Mouse (Mus musculus) Patski (cell line): ENCODE data around the gene Ushbp1. TPM values are rescaled to one million over a fixed set of nuclear protein-coding genes. Genes with fewer than 3 reads are reported as not detected.

Source experiments
- ATAC-seq: fragments of 100-300 bp; one replicate; pipeline ENCODE4 v1.8.0; 2021
- CTCF ChIA-PET: fragments of 350-600 bp; sonication (Branson Sonifier 250); formaldehyde crosslinking; loops from one replicate; lab custom pipeline; 2022; ENCODE audit warnings: inconsistent platforms; lab: Charles Lee
- POLR2A ChIA-PET: fragments of 350-600 bp; sonication (Branson Sonifier 250); formaldehyde crosslinking; loops from one replicate; lab custom pipeline; 2022; ENCODE audit warnings: antibody characterized with exemption, inconsistent platforms; lab: Charles Lee
- DNase-seq: peaks from one replicate; pipeline ENCODE4 v3.0.0-alpha.2; 2011; ENCODE audit warnings: low read depth, low spot score
- H3K27me3 ChIP-seq: fragments of 371-371 bp; one replicate; pipeline ENCODE4 v1.5.1; 2021
- CTCF ChIP-seq: fragments of 100-300 bp; IDR thresholded peaks from one replicate; pipeline ENCODE4 v1.5.1; 2021
- in situ Hi-C: fragments of 300-500 bp; cut with MboI; formaldehyde crosslinking; loops from 3 replicates; pipeline ENCODE4 v1.11.1; 2018; ENCODE audit warnings: low pct_unique_long_range_greater_than_20kb, mixed read lengths
- polyA plus RNA-seq: library from polyadenylated mRNA; unstranded; gene quantifications from one replicate; pipeline ENCODE4 v1.2.3, GENCODE M21; 2021

Ushbp1 gene
- polyA plus RNA-seq, 1 experiment from 2014 or later = 0.36 TPM

DNA sequence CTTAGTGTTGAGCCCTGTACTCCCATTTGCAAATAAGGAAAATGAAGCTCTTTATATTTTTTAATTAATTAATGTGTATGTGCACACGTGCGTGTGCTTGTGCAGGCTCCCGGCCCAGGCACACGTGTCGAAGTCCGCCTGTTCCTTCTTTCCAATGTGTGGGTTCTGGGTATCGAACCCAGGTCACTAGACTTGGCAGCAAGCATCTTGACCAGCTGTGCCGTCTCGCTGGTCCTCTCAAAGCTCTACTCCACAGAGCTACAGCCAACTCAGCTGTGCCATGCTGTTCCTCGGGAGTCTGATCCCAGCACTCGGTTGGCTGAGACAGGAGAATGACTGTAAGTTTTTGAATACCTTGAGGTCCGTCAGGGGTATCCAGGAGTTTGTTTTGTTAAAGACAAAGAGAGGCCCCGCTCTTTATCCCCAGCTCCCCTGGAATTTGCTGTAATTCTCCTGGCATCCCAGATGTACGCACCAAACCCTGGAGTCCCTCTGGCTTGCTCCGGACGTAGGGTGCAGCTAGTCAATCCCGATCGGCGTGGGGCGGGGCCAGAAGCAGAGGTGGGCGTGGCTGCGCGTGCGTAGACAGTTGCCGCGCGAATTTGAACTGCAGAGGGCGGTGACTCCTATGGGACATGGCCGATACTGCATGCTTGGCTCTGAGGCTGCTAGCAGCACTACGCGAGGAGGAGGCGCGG is 9.9 kb upstream of the Ushbp1 start, which contains the start of gene Ankle1:
TSS of gene Ankle1 (plus strand) at position 610 of the 698 bp plus-strand sequence.
- ATAC-seq (peak; percentile 77), DNase-seq (peak; percentile 60)
- no peak for TF ChIP-seq CTCF
- ChIA-PET POLR2A (interaction anchor here (0.8 to 1.4 kb wide), 6 partner anchors 8 to 38 kb away, joined by 3 to 4 read pairs (median 4); partner anchors contain the start of gene Babam1), CTCF (interaction anchor here (1.2 to 2.8 kb wide), 5 partner anchors 9 to 90 kb away, joined by 3 to 14 read pairs (median 4); partner anchors contain the start of gene Ocel1)
- in situ Hi-C loops = loop anchor here (5.0 kb wide), 1 partner anchor 33 kb away; the partner anchor contains the start of gene Ocel1
- no peaks in the 10 kb centered on the region for H3K27me3 ChIP-seq

DNA sequence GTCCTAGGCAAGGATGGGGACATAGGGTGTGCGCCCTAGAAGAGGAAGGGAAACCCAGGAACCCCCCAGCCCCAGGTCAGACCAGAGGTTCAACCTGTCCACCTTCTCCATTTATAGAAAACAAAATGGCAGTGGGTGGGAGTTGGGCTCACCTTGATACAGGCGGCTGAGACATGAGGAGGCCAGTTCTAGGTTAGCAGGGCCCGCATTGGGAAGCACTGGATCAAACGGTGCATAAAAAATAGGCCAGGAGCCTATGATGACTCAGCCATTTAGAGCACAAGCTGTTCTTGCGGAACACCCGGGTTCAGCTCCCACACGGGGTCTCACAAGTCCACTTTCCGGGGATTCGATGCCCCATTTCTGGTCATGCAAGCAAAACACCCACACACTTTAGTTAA is 9.3 kb upstream of the Ushbp1 start:
- ChIA-PET POLR2A (interaction anchor here (0.8 to 1.4 kb wide), 6 partner anchors 8 to 37 kb away, joined by 3 to 4 read pairs (median 4); partner anchors contain the start of gene Babam1), CTCF (interaction anchor here (1.2 to 2.8 kb wide), 5 partner anchors 9 to 90 kb away, joined by 3 to 14 read pairs (median 4); partner anchors contain the start of gene Ocel1)
- no peak for TF ChIP-seq CTCF
- in situ Hi-C loops = loop anchor here (5.0 kb wide), 1 partner anchor 33 kb away; the partner anchor contains the start of gene Ocel1
- H3K27me3 ChIP-seq = no peaks in the 10 kb centered on the region
- DNase-seq (no peak), ATAC-seq (no peak)

DNA sequence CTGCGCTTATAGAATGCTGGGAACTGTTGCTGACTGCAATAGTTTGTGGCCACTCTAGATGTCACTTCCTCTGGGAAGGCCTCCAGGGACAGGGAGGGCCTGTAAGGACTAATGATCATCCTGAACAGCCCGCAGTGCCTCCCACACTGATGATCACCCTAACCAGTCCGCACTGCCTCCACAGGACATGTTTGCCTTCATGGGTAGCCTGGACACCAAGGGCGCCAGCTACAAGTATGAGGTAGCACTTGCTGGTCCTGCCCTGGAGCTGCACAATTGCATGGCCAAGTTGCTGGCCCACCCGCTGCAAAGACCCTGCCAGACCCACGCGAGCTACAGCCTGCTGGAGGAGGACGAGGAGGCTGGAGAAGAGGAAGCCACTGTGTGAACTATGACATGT is 8.4 kb upstream of the Ushbp1 start:
- DNase-seq (no peak), ATAC-seq (no peak)
- in situ Hi-C loops = no loop called here
- POLR2A ChIA-PET = interaction anchor here (1.2 to 1.6 kb wide), 2 partner anchors 25 to 36 kb away, joined by 4 to 5 read pairs; no protein-coding TSS in a partner anchor
- no peaks in the 10 kb centered on the region for H3K27me3 ChIP-seq
- CTCF ChIA-PET = interaction anchor here (1.2 to 2.8 kb wide), 3 partner anchors 10 to 91 kb away, joined by 3 to 14 read pairs (median 4); partner anchors contain the start of gene Ocel1
- TF ChIP-seq CTCF = no peak

DNA sequence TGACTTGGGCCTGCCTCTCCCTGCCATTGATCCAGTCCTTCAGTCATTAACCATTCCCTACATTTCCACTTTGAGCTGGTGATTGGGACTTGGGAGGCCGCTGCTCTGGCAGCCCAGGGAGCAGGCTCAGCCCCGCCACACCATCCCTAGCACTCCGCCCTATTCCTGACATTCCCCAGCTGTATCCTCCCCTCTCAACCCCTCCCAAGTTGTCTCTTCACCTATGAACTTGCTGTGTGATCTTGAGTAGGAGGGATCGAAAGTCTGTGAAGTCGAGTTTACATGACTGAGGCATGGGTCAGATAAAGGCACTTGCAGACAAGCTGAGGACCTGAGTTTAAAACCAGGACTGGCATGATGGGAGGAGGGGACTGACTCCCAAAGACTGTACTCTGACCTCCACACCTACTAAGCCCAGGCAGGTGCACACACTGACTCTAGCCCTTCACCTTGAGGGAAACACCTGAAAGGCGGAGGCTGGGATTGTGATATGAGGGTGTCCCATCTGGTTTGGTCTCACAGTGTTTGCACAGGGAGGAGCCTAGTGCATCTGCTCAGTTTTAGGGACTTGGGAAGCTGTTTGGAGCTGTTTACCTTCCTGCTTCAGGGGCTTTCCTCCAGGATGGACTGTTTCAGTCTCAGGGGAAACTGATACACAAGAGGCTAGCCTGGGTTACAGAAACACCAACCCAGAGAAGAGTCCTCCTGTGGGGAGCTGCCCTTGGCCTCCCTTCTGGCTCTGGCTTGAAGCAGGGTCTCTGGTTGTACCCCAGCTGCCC is 7.7 kb upstream of the Ushbp1 start:
- CTCF ChIA-PET = interaction anchor here (1.8 to 2.8 kb wide), 2 partner anchors 31 to 61 kb away, joined by 5 to 14 read pairs; partner anchors contain the start of genes Mrpl34 and Ocel1
- DNase-seq = no peak
- TF ChIP-seq CTCF = no peak
- POLR2A ChIA-PET = interaction anchor here (1.6 kb wide), 1 partner anchor 25 kb away, joined by 5 read pairs; no protein-coding TSS in a partner anchor
- no peaks in the 10 kb centered on the region for H3K27me3 ChIP-seq
- ATAC-seq = no peak
- in situ Hi-C loops = no loop called here

DNA sequence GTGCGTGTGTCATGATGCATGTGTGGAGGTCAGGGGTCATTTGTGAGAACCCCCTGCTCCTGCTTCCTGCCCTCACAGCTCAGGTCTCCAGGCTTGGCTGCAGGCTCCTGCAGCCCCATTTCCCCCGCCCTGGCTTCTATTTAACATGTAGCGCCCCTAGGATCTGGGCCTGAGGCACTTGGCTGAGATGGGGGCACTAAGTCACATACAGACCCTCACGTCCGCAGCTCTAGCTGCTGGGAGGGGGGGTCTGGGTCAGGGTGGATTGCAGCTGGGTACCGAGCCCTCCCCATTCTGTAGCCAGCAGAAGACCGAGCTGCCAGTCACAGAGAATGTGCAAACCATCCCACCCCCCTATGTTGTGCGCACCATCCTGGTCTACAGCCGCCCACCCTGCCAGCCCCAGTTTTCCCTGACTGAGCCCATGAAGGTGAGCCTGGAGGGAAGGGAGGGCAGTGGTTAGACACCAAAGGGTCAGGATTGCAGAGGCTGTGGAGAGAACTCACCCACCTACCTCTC is 6.9 kb upstream of the Ushbp1 start:
- no peak for TF ChIP-seq CTCF
- ChIA-PET CTCF (interaction anchor here (1.8 kb wide), 1 partner anchor 62 kb away, joined by 5 read pairs; the partner anchor contains the start of gene Mrpl34), POLR2A (interaction anchor here (1.6 kb wide), 1 partner anchor 24 kb away, joined by 5 read pairs; no protein-coding TSS in a partner anchor)
- no peaks in the 10 kb centered on the region for H3K27me3 ChIP-seq
- DNase-seq (no peak), ATAC-seq (no peak)
- in situ Hi-C loops = no loop called here

DNA sequence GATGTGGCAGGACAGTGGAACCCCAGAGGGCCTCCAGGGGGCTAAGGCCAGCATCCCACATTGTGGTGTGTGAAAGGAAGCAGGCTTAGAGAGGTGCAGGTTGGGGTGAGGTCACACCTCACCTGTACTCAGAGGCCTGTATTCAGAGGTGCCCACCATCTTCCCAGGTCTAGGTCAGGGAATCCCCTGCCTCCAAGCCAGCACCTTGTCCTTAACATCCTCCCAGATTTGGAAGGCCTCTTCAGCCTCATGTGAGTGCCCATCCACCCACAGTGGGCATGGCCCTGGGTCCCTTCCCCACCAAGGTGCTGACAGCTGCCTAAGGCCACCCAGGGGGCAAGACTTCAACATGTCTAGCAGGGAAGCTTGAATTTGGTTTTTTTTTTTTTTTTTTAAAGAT is 5.9 kb upstream of the Ushbp1 start:
- POLR2A ChIA-PET = no interaction called here
- ATAC-seq = no peak
- in situ Hi-C loops = no loop called here
- no peaks in the 10 kb centered on the region for H3K27me3 ChIP-seq
- TF ChIP-seq CTCF = no peak
- CTCF ChIA-PET = no interaction called here
- no peak for DNase-seq

DNA sequence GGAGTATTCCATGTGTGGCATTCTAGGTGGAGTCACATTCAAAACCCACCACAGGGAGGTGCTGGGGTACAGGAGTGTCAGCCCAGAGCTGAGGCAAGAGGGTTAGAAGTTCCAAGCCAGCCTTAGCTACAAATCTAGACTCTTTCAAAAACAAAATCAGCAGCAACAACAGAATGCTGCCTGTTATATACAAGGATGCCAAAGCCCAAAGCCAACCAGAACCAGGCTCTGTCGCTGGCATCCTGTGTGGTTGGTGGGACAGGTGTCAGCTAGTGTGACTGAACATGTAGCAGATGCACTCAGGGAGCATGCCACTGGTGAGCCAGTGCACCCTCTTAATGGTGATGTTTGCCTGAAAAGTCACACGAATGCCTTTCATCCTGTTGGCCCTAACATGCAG is 5.2 kb upstream of the Ushbp1 start:
- DNase-seq (no peak), ATAC-seq (no peak)
- POLR2A ChIA-PET = no interaction called here
- CTCF ChIA-PET = no interaction called here
- no peaks in the 10 kb centered on the region for H3K27me3 ChIP-seq
- in situ Hi-C loops = no loop called here
- no peak for TF ChIP-seq CTCF

DNA sequence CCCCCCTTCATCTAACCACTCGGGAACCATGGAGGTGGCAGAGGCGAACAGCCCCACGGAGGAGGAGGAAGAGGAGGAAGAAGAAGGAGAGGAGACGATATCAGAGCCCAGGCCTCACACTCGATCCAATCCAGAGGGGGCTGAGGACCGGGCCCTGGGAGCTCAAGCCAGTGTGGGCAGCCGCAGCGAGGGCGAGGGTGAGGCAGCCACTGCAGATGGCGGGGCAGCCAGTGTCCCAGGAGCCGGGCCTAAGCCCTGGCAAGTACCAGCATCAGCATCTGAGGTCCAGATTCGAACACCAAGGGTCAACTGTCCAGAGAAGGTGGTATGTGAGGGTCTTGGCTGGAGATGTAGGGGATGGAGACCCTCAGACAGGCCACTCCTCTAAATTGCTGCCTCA is 2.1 kb upstream of the Ushbp1 start:
- ChIA-PET POLR2A (interaction anchor here (0.9 to 2.4 kb wide), 3 partner anchors 18 to 26 kb away, joined by 4 to 11 read pairs (median 4); no protein-coding TSS in a partner anchor), CTCF (interaction anchor here (0.8 to 2.7 kb wide), 3 partner anchors 11 to 63 kb away, joined by 3 to 12 read pairs (median 4); partner anchors contain the start of gene Ocel1)
- ATAC-seq (no peak), DNase-seq (no peak)
- TF ChIP-seq CTCF = no peak
- in situ Hi-C loops = no loop called here
- H3K27me3 ChIP-seq = no peaks in the 10 kb centered on the region

DNA sequence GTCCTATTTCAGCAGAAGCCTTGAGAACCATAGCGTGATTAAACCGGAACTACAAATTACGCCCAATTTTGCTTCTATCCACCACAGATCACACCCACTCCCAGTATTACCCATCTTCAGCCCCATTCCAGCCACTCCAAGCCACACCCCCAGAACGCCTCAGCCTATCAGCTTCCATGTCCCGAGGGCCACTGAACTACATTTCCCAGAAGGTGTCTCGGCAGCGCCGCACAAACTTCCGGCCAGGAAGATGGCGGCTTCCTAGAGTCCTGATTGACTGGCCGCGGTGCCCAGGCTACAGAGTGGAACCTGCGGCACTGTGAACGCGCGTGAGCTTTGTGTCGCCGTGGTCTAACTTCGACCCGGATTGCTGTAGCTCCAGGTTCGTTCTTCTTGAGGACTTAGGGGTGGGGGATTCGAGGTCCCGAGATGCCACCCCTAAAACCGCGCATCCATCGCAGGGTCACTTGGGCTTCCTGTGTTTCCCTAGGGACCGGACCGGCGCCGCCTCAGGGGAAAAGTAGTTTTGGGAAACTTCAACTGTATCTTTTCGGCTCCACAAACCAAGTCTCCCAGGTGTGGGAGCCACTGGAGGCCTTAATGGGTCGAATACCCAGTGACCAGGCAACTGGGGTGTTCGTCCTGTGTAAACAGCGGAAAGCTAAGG is 1.2 kb upstream of the Ushbp1 start, which contains the start of gene Babam1:
TSS of gene Babam1 (plus strand) at position 223 of the 667 bp plus-strand sequence.
- in situ Hi-C loops = no loop called here

More for the DNA sequence above, 1.2 kb upstream of the Ushbp1 start, which contains the start of gene Babam1:
- POLR2A ChIA-PET = interaction anchor here (0.7 to 2.4 kb wide), 6 partner anchors 8 to 25 kb away, joined by 3 to 11 read pairs (median 4); partner anchors contain the start of gene Nr2f6
- peak; percentile 97 for ATAC-seq
- H3K27me3 ChIP-seq = no peaks in the 10 kb centered on the region
- CTCF ChIA-PET = interaction anchor here (0.8 to 2.7 kb wide), 4 partner anchors 10 to 62 kb away, joined by 3 to 12 read pairs (median 4); partner anchors contain the start of gene Ocel1
- no peak for TF ChIP-seq CTCF
- peak; percentile 76 for DNase-seq
